Mouse (Mus musculus) heart, adult 2 months (tissue): ENCODE measurements at regions not wholly inside any gene's neighbourhood (a gene's known extent, or its start where the extent isn't known, plus 50 kb on each side); places are given as distances from the start of the nearest gene placed in this dataset.

Experiments
- DNase-seq, 2 experiments: peaks; one replicate each; pipeline ENCODE4 v3.0.0; 2021
- H3K27ac ChIP-seq: fragments of 200-600 bp; 2 replicates; pipeline ENCODE4 v1.8.1; 2022
- H3K27me3 ChIP-seq: fragments of 200-500 bp; 2 replicates; pipeline ENCODE4 v1.6.1; 2012; ENCODE audit warnings: mild to moderate bottlenecking, low read length, inconsistent platforms, mixed read lengths; ENCODE audit not compliant: control insufficient read depth, insufficient read depth
- H3K36me3 ChIP-seq: fragments of 200-500 bp; 2 replicates; pipeline ENCODE4 v1.6.1; 2012; ENCODE audit warnings: low read length, inconsistent platforms; ENCODE audit not compliant: control insufficient read depth, insufficient read depth
- H3K4me1 ChIP-seq: fragments of 200-500 bp; 2 replicates; pipeline ENCODE4 v1.6.1; 2011; ENCODE audit warnings: low read length; ENCODE audit not compliant: control insufficient read depth, insufficient read depth
- H3K4me3 ChIP-seq: fragments of 200-600 bp; 2 replicates; pipeline ENCODE4 v1.8.1; 2022
- H3K79me2 ChIP-seq: fragments of 200-500 bp; replicated peaks from 2 replicates; pipeline ENCODE4 v1.6.1; 2012; ENCODE audit warnings: mild to moderate bottlenecking, inconsistent platforms, low read length, moderate library complexity, mixed read lengths; ENCODE audit not compliant: control insufficient read depth, insufficient read depth
- H3K9ac ChIP-seq: fragments of 200-500 bp; 2 replicates; pipeline ENCODE4 v1.6.1; 2012; ENCODE audit warnings: low read depth, mild to moderate bottlenecking, control low read depth, inconsistent platforms, low read length, mixed read lengths
- CTCF ChIP-seq: fragments of 200-600 bp; IDR thresholded peaks from 2 replicates; pipeline ENCODE4 v1.8.1; 2022; ENCODE audit warnings: antibody characterized with exemption, mild to moderate bottlenecking, moderate library complexity
- EP300 ChIP-seq: fragments of 200-500 bp; IDR thresholded peaks from 2 replicates; pipeline ENCODE4 v1.6.1; 2011; ENCODE audit warnings: low read depth, low read length, control low read depth; ENCODE audit not compliant: insufficient read depth
- POLR2A ChIP-seq: fragments of 200-500 bp; IDR thresholded peaks from 2 replicates; pipeline ENCODE4 v1.6.1; 2011; ENCODE audit warnings: mild to moderate bottlenecking, low read depth, low read length, control low read depth; ENCODE audit not compliant: insufficient read depth
- WGBS: fragments of 180-500 bp; shearing (Covaris S2); methylation state at CpG from one replicate; pipeline ENCODE4 v1.1.7; 2018; 5-methylcytosine and 5-hydroxymethylcytosine counted together
- intact Hi-C: fragments of 180-260 bp; cut with DNase I; formaldehyde crosslinking; loops from one replicate; pipeline ENCODE4 v1.15.1; 2025

GRCm38 (mm10) chr2:116973441-116973840 lies 95.0 kb downstream of the Tmco5 start:
- Histone ChIP-seq H3K4me3 (no peak overlapping the region), H3K36me3 (peaks cover 6% of the 10 kb centered on the region), H3K4me1 (peaks cover 10% of the 10 kb centered on the region), H3K27me3 (no peaks in the 10 kb centered on the region), H3K9ac (no peak overlapping the region), H3K79me2 (no peaks in the 10 kb centered on the region), H3K27ac (no peak overlapping the region; the same call in 1 of the 2 replicates)
- TF ChIP-seq EP300 (no peak), POLR2A (no peak), CTCF (no peak)
- intact Hi-C loops, result loop anchor here (5.0 kb wide), 1 partner anchor 204 kb away; no protein-coding TSS in a partner anchor
- DNase-seq, result no peak
- 88% methylated on average over 3 of the region's 3 CpGs for WGBS

DNA sequence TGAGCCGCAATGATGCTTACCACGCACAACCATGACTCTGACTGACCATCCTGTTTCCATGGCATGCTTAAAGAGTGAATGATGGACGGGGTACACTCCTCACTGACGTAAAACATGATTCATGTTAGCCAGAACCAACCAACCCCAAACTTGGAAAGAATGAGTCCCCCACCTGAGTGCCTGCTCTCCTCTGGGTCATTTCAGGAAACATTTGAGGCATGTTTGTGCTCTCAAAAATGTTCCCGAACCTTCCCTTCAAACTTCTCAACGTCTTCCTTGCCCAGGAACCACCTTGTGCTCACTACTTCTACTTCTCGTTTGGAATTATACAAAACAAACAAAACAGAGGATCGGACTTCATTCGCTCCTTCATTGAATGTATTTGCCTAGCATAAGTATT lies 95.7 kb downstream of the Tmco5 start:
- Histone ChIP-seq H3K27me3 (no peaks in the 10 kb centered on the region), H3K27ac (no peak overlapping the region), H3K79me2 (no peaks in the 10 kb centered on the region), H3K4me3 (no peak overlapping the region), H3K9ac (no peak overlapping the region), H3K36me3 (peaks cover 6% of the 10 kb centered on the region), H3K4me1 (peaks cover 10% of the 10 kb centered on the region)
- no peak for DNase-seq
- intact Hi-C loops, result loop anchor here (2.0 to 5.0 kb wide), 2 partner anchors 147 to 203 kb away; partner anchors contain the start of gene Spred1
- WGBS, result 86% methylated on average over 9 of the region's 9 CpGs
- no peak for TF ChIP-seq EP300
- TF ChIP-seq CTCF, result no peak
- no peak for TF ChIP-seq POLR2A

GRCm38 (mm10) chr2:116974569-116975060 lies 96.1 kb downstream of the Tmco5 start:
- no peak overlapping the region for H3K9ac ChIP-seq
- H3K36me3 ChIP-seq, result peaks cover 6% of the 10 kb centered on the region
- no peaks in the 10 kb centered on the region for H3K79me2 ChIP-seq
- H3K27ac ChIP-seq, result peak overlapping the region; percentile 93
- intact Hi-C loops, result loop anchor here (2.0 to 5.0 kb wide), 3 partner anchors 72 to 203 kb away; partner anchors contain the start of gene Spred1
- no peak for DNase-seq
- H3K4me1 ChIP-seq, result peaks cover 12% of the 10 kb centered on the region
- H3K27me3 ChIP-seq, result no peaks in the 10 kb centered on the region
- TF ChIP-seq EP300 (no peak), CTCF (no peak), POLR2A (no peak)
- H3K4me3 ChIP-seq, result no peak overlapping the region
- 58% methylated on average over 7 of the region's 7 CpGs for WGBS

DNA sequence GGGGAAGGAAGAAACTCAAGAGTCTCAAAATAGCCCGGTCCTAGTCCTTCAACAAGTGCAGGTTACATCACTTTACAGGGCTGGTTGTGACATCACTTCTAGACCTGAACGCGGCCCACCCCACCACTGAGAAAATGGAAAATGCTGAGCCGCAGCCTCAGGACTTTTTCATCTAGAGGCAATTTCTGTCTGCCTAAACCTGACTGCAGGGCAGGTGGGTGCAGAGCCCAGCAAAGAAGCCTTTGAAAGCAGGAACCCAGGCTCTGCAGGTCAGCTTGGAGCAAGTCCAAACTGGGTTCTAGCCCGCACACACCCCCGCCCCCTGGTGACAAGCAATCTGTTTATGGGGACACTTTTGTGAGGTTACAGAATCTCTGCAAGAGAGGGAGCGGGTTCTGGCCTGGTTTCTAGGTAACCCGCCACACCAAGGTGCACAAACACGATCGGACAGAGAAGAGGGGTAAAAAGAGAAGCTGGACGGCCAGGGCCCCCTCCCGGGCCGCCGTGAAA lies 96.7 kb downstream of the Tmco5 start:
- H3K27me3 ChIP-seq, result no peaks in the 10 kb centered on the region
- H3K79me2 ChIP-seq, result no peaks in the 10 kb centered on the region
- peaks cover 12% of the 10 kb centered on the region for H3K4me1 ChIP-seq
- intact Hi-C loops, result loop anchor here (2.0 to 5.0 kb wide), 2 partner anchors 73 to 146 kb away; partner anchors contain the start of gene Spred1
- TF ChIP-seq POLR2A, result no peak
- no peak for TF ChIP-seq CTCF
- TF ChIP-seq EP300, result no peak
- H3K9ac ChIP-seq, result peak overlapping the region; percentile 86
- H3K36me3 ChIP-seq, result peaks cover 6% of the 10 kb centered on the region
- no peak for DNase-seq
- 4% methylated on average over 14 of the region's 14 CpGs for WGBS
- peak overlapping the region; percentile 93 for H3K27ac ChIP-seq
- H3K4me3 ChIP-seq, result peak overlapping the region; percentile 61

- TF ChIP-seq POLR2A (peak; percentile 64; the same call in 1 of the 2 replicates), EP300 (no peak), CTCF (peak; percentile 47)
- Histone ChIP-seq H3K79me2 (no peaks in the 10 kb centered on the region), H3K4me1 (peaks cover 14% of the 10 kb centered on the region), H3K9ac (peak overlapping the region; percentile 86), H3K4me3 (peak overlapping the region; percentile 61), H3K27me3 (no peaks in the 10 kb centered on the region), H3K36me3 (peaks cover 8% of the 10 kb centered on the region), H3K27ac (peak overlapping the region; percentile 93)
- intact Hi-C loops, result loop anchor here (1.0 to 5.0 kb wide), 3 partner anchors 43 to 145 kb away; partner anchors contain the start of gene Spred1
- peak; percentile 86 to 88 for DNase-seq
- WGBS, result 1% methylated on average over 53 of the region's 54 CpGs
Observed at GRCm38 (mm10) chr2:116975601-116976431, 97.3 kb downstream of the Tmco5 start.
